Mouse (Mus musculus): ENCODE results near the gene Ssr2. TPM values are rescaled to one million over a fixed set of nuclear protein-coding genes. Genes with fewer than 3 reads are reported as not detected.
A peak's percentile ranks its signal among the peaks of the same experiment; 100 is the strongest.

The Ssr2 gene
- total RNA-seq, 2 experiments from 2014 or later, result 86.8 to 91.6 TPM

DNA sequence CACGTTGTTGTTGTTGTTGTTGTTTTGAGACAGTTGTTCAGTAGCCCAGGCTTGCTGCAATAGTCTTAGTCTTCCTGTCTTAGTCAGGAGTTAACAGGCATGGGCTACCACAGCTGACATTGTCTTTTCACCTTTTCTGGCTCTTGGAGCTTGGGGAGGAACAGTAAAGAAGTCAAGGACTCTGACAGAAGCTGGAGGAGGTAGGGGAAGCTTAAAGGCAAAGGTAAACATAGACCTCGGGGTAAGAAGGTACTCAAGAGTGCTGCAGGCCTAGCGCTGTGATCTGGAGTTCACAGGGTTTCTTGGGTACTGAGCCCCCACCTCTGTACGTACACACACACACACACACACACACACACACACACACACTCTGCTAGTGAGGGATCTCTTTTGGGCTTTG lies 53.1 kb downstream of the Ssr2 start:
- DNase-seq (ENCODE audit: low spot score in 2 of 2), result no peak
- Histone ChIP-seq H3K4me3 (peak overlapping the region; percentile 8; the same call in 1 of the 2 replicates), H3K27ac (peak overlapping the region; percentile 98)
- no peak for TF ChIP-seq CTCF (conservative IDR thresholded peaks at IDR 0.05)

DNA sequence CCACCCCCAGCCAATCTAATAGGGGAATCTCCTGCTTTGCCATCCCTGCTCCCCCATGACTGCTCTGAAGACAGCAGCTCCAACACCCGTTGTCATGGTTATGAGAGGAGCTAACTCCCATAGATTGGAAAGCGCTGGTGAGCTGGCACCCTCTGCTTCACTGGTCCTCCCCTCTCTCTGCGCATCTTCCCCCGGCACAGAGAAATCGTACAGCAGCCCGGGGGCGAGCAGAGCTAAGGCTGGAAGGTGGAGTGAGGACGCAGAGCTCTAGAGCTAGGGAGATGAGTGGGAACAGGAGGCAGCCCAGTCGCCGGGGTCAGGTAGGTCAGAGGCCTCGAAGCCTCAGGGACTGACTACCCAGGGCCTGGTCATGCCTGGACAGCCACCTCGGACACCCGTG lies 53.6 kb downstream of the Ssr2 start:
- peak overlapping the region; percentile 73 for H3K4me3 ChIP-seq
- H3K27ac ChIP-seq, result peak overlapping the region; percentile 98
- DNase-seq (ENCODE audit: low spot score in 2 of 2), result peak; percentile 85 to 92
- TF ChIP-seq CTCF (conservative IDR thresholded peaks at IDR 0.05), result no peak

DNA sequence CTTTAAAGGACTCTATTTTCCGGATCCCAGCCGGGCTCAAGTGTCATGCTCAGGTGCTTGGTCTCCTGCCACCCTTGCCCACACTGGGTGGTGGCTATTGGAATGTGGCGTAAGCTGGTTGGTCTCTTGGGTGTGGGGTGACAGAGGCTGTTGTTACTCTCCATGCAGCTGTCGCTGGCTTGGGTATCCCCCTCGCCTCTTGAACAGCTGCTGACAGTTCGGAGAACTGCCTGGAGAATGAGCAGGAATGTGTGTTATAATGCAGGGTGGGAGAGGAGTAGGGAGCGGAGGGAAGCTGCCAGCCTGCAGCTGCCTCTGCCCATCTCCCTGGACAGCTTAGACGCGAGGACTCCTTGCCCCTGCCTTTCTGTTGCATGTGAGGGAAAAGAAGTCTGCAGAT lies 54.3 kb downstream of the Ssr2 start:
- TF ChIP-seq CTCF (conservative IDR thresholded peaks at IDR 0.05), result no peak
- peak overlapping the region; percentile 73 for H3K4me3 ChIP-seq
- no peak for DNase-seq (ENCODE audit: low spot score in 2 of 2)
- peak overlapping the region; percentile 98 for H3K27ac ChIP-seq

DNA sequence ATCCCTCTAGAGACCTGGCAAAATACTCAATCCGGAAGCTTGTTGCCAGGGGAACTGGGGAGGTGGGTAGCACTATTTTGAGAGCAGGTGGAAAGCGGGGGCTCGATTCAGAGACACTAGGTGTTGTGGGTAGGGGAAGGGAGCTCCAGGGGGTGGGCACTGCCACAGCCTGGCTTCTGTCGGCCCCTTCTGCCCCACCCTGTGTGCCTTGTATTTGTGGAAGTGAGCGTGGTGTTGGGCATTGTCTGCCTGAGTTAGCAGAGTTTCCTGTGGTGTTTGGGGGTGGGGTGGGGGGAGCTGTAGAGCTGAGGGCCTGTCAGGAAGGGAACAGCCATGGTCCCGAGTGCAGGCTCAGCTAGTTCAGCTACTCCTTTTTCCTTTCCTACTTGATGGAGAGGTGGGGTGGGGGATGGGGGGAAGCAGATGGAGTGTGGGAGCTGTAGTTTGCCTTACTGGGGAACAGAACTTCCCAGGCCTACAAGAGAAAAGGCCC lies 55.2 kb downstream of the Ssr2 start:
- TF ChIP-seq CTCF (conservative IDR thresholded peaks at IDR 0.05), result no peak
- DNase-seq (ENCODE audit: low spot score in 2 of 2), result peak; percentile 73 to 80
- Histone ChIP-seq H3K4me3 (peak overlapping the region; percentile 73), H3K27ac (peak overlapping the region; percentile 98)

DNA sequence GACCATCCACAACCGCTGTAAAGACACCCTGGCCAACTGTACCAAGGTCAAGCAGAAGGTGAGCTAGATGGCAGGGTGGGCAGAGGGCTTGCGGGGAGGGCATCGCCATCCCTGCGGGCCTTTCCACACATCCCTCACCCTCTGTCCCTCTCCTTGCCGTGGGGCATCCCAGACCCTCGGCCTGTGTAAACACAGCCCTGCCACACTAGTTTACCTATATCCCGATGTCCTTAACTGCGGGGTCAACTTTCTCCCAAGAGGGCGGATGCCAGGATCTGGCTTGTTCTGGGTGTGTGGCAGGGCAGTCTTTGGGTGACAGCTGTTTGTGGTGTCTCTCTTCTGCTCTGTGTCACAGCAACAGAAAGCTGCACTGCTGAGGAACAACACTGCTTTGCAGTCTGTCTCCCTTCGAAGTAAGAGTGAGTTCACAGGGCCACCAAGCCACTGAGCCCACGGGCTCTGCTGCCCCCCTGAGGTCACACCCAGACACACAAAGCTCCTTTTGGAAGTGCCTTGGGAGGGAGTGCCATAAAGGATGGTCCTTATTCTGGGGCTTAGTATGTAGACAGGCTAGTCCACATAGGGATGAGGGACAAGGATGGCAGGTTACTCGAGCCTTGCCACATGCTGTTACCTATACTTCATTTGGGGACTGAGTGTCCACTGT lies 56.4 kb downstream of the Ssr2 start:
- DNase-seq (ENCODE audit: low spot score in 2 of 2), result no peak
- TF ChIP-seq CTCF (conservative IDR thresholded peaks at IDR 0.05), result peak; percentile 75
- Histone ChIP-seq H3K27ac (peak overlapping the region; percentile 98), H3K4me3 (peak overlapping the region; percentile 73)

DNA sequence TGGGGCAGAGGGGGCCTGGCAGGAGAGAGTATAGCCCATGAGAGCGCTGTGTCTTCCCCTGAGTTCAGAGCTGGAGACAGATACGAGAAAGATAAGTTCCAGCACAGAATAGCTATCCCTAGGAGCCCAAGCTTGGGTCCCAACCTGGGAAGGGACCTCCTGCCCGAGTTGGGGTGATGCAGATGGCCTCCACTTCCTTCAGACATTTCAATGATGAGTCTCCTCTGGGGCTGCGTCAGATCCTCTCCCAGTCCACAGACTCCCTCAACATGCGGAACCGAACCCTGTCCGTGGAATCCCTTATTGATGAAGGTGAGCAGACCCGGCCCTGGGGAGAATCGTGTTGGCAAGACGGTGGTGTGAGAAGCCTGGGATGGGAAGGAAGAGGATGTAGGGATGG lies 57.4 kb downstream of the Ssr2 start:
- Histone ChIP-seq H3K4me3 (peak overlapping the region; percentile 24; the same call in 1 of the 2 replicates), H3K27ac (peak overlapping the region; percentile 49; the same call in 1 of the 2 replicates)
- DNase-seq (ENCODE audit: low spot score in 2 of 2), result no peak
- no peak for TF ChIP-seq CTCF (conservative IDR thresholded peaks at IDR 0.05)

DNA sequence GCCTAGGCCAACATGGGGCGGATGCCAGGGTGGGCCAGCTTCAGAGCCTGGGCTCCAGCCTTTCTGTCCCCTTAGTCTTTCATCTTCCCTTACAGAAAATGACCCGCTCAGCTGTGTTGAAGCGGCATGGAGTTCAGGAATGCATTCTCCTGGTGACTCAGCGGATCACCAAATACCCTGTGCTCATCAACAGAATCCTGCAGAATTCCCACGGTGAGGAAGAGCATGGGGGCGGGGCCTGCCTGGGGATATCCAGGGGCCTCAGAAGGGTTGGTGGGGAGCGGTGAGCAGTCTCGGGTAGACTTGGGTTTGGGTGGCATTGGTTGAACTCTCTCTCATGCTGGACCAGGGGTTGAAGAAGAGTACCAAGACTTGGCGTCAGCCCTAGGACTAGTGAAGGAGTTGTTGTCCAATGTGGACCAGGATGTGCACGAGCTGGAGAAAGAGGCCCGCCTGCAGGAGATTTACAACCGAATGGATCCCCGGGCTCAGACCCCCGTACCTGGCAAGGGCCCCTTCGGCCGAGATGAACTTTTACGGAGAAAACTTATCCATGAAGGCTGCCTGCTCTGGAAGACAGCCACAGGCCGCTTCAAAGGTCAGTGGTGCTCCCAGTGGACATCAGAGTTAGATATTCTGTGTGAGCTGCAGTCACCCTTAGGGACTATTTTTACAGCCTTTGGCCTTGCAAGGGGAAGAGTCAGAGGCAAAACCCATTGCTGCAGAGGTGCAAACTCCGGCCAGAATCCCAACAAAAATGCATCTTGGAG lies 60.0 kb downstream of the Ssr2 start:
- no peak for TF ChIP-seq CTCF (conservative IDR thresholded peaks at IDR 0.05)
- Histone ChIP-seq H3K27ac (peak overlapping the region; percentile 39; the same call in 1 of the 2 replicates), H3K4me3 (no peak overlapping the region)
- no peak for DNase-seq (ENCODE audit: low spot score in 2 of 2)

DNA sequence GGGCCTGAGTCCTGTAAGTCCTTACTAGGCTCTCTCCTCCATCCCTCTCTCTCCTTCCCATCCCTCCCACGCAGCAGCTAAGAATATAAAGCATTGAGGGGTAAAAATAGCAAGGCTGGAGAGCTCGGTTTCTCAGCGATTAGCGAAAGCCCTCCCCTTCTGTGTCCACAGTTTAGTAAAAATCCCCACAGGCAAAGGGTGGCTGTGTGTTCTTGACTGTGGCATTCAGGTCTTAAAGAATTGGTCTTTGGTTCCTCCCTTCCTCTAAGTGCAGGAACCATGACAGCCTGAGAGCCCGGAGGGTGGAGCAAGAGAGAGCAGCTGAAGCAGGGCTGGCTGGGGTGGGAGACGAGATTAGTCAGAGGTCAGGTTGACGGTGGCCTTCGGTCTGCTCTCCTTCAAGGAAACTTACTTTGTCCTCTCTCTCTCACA lies 60.9 kb downstream of the Ssr2 start:
- Histone ChIP-seq H3K4me3 (no peak overlapping the region), H3K27ac (peak overlapping the region; percentile 14; the same call in 1 of the 2 replicates)
- no peak for DNase-seq (ENCODE audit: low spot score in 2 of 2)
- TF ChIP-seq CTCF (conservative IDR thresholded peaks at IDR 0.05), result no peak

DNA sequence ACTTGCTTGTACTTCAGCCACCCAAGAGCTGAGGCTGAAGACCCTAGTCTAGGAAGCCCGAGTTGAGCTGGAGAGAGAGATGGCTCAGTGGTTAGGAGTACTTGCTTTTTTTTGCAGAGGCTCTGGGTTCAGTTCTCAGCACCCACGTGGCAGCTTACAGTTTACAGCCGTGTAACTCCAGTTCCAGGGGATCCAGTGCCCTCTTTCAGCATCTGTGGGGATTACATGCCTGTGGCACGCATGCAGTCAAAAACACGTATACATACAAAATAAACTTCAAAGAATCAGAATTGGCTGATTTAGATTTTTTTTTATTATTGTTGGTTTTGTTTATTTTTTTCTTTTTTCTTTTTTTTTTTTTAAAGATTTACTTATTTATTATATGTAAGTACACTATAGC lies 61.5 kb downstream of the Ssr2 start:
- peak overlapping the region; percentile 14; the same call in 1 of the 2 replicates for H3K27ac ChIP-seq
- DNase-seq (ENCODE audit: low spot score in 2 of 2), result no peak
- no peak overlapping the region for H3K4me3 ChIP-seq
- TF ChIP-seq CTCF (conservative IDR thresholded peaks at IDR 0.05), result peak; percentile 56

Small RNA genes lying within 50 kb of the gene (microRNA-seq; reads per million reads assigned to microRNA genes)
- gene Mir1905, result 0 reads per million in 2 experiments

Other genes starting within 250 kb of the Ssr2 start
- 1 to 10 TPM in 1 of 2 experiments, under 1 TPM in 1; 0.64 to 1.1 TPM for gene Tmem79, start 239.7 kb upstream of the Ssr2 start, total RNA-seq (2021)
- gene Smg5, start 239.6 kb upstream of the Ssr2 start, total RNA-seq (2021), result 10 to 100 TPM; 72.7 to 82.2 TPM
- gene Paqr6, start 211.3 kb upstream of the Ssr2 start, total RNA-seq (2021), result 10 to 100 TPM; 14.8 to 16.5 TPM
- gene Bglap3, start 203.1 kb upstream of the Ssr2 start, total RNA-seq (2021), result under 1 TPM in 1 of 2 experiments, not detected in 1; 0.36 TPM
- gene Bglap2, start 197.2 kb upstream of the Ssr2 start, total RNA-seq (2021), result not detected
- gene Bglap, start 191.4 kb upstream of the Ssr2 start, total RNA-seq (2021), result under 1 TPM in 1 of 2 experiments, not detected in 1; 0.96 TPM
- 1 to 10 TPM; 6.4 to 6.8 TPM for gene Pmf1, start 165.5 kb upstream of the Ssr2 start, total RNA-seq (2021)
- gene Slc25a44, start 150.7 kb upstream of the Ssr2 start, total RNA-seq (2021), result 10 to 100 TPM; 69.5 to 71.8 TPM
- 10 to 100 TPM; 37.0 to 42.9 TPM for gene Sema4a, start 114.7 kb upstream of the Ssr2 start, total RNA-seq (2021)
- 10 to 100 TPM; 34.6 to 36.1 TPM for gene Lmna, start 65.9 kb upstream of the Ssr2 start, total RNA-seq (2021)
- gene Mex3a, start 43.5 kb upstream of the Ssr2 start, total RNA-seq (2021), result 1 to 10 TPM; 2.8 to 3.7 TPM
- gene Rab25, start 27.6 kb upstream of the Ssr2 start, total RNA-seq (2021), result not detected
- 100 to 1,000 TPM in 1 of 2 experiments, 10 to 100 TPM in 1; 96.0 to 106 TPM for gene Lamtor2, start 22.8 kb upstream of the Ssr2 start, total RNA-seq (2021)
- 100 to 1,000 TPM; 110 to 116 TPM for gene Ubqln4, start 22.1 kb upstream of the Ssr2 start, total RNA-seq (2021)
- gene Arhgef2, start 30.1 kb downstream of the Ssr2 start, total RNA-seq (2021), result 100 to 1,000 TPM; 268 to 283 TPM
- gene Rxfp4, start 77.3 kb downstream of the Ssr2 start, total RNA-seq (2021), result not detected
- 10 to 100 TPM; 55.1 to 55.5 TPM for gene Khdc4, start 109.9 kb downstream of the Ssr2 start, total RNA-seq (2021)
- 10 to 100 TPM; 40.8 to 44.2 TPM for gene Rit1, start 141.0 kb downstream of the Ssr2 start, total RNA-seq (2021)
- 100 to 1,000 TPM; 473 to 514 TPM for gene Syt11, start 199.3 kb downstream of the Ssr2 start, total RNA-seq (2021)

Measured in layer of hippocampus, adult 2 months (tissue).